Mouse (Mus musculus): Measurements from ENCODE around the gene Zkscan4.
"Not testable (repeated sequence)": the region's sequence is repeated elsewhere in the genome, so short reads cannot be mapped to it uniquely, and the experiment has no call there.

Gene Zkscan4

GRCm38 (mm10) chr13:21478759-21479670, at the start of gene Zkscan4, which contains the start of gene Gm10065:
TSS of gene Zkscan4 (plus strand) at chr13:21478907.
TSS of gene Gm10065 (minus strand) at chr13:21479441.
- TF ChIP-seq GATA4 (IDR thresholded peaks at IDR 0.05; ENCODE audit: insufficient replicate concordance, low read length): not testable (repeated sequence)

GRCm38 (mm10) chr13:21435476-21435875, 43.2 kb upstream of the Zkscan4 start:
- no peak for TF ChIP-seq GATA4 (IDR thresholded peaks at IDR 0.05; ENCODE audit: insufficient replicate concordance, low read length)

DNA sequence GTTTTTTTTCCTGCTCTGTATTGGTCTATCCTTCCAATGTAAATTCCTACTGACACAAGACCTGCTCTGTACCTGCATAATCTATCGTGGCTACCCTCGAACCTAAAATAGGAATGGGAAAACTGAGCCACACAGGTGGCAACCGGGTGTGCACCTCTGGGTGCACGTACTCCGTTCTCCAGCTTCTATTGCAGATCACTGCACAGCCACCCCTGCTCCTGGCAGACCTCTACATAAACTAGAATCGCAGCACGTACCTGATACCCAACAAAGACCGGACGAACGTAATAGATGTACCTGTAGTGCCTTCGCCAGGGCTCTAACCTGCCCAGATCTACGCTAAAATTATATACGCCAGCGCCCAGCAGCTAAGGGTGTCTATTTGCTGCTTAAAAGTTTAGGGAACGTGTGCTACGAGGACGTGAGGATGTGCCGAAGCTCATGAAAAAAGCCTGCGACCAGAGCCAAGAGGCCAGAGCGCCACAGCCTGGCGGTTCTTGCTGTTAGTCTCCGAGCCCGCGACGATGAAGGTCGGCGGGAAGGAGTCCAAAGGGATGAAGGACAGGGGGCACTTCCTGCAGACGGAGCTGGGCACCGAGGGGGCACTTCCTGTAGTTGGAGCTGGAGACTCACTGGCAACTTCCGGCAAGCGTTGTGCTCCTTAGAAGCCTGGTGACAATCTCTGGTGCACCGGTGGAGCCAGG, 38.1 kb upstream of the Zkscan4 start, which contains the start of gene Pgbd1:
TSS of gene Pgbd1 (minus strand) at position 556 of the 704 bp plus-strand sequence.
- no peak for TF ChIP-seq GATA4 (IDR thresholded peaks at IDR 0.05; ENCODE audit: insufficient replicate concordance, low read length)

DNA sequence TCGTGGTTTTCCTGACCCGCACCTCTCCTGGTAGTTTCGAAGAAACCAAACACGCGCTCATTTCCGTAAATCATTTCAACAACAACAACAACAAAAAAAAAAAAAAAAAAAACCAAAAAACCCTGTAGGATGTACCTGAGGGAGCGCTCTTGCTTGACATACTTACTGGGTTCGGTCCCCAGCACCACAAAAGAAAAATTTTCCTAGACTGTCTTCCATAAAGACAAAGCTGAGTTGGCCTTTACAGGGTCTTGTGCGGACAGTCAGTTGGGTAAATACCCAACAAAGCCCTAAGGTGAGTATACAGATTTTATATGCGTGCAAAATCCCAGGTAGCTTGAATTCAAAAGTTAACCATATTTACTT, 37.5 kb upstream of the Zkscan4 start:
- no peak for TF ChIP-seq GATA4 (IDR thresholded peaks at IDR 0.05; ENCODE audit: insufficient replicate concordance, low read length)

DNA sequence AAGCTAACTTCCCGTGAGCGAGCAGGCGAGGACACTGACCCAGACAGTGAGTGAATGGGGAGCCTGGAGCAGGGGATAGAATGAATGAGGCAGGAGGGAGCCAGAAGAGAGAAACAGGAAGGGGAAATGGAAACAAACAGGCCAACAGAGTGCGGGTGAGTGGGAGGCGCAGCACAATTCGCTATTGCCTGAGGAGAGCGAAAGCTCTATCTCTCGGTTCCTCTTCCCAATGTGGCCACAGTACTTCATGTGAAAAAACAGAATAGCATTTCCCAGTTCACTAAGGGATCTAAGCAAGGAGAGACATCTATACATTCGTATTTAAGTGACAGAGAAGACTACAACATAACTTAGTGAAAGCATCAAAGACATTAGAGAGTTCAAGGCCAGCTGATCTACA, 31.9 kb upstream of the Zkscan4 start:
- TF ChIP-seq GATA4 (IDR thresholded peaks at IDR 0.05; ENCODE audit: insufficient replicate concordance, low read length): no peak

GRCm38 (mm10) chr13:21447856-21448614, 30.7 kb upstream of the Zkscan4 start:
- TF ChIP-seq GATA4 (IDR thresholded peaks at IDR 0.05; ENCODE audit: insufficient replicate concordance, low read length): no peak

DNA sequence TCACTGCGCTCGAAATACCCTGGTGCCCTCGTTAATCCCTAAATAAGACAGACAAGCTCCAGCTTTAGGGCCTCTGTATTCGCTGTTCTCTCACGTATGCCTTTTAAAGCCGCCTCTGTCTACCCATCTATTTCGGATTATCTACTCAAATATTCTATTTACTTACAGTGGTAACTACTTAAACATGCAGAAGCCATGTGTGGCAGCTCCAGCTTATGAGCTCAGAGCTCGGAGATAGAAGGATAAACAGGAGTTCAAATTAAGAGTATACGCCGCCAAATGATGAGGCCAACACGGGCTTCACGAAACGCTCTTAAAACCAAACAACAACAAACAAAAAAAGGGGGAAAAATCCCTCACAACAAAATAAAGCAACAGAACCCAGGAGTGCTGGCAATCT, 25.7 kb upstream of the Zkscan4 start:
- no peak for TF ChIP-seq GATA4 (IDR thresholded peaks at IDR 0.05; ENCODE audit: insufficient replicate concordance, low read length)

GRCm38 (mm10) chr13:21453449-21453848, 25.3 kb upstream of the Zkscan4 start, which contains the start of gene Zscan26:
TSS of gene Zscan26 (minus strand) at chr13:21453730.
- TF ChIP-seq GATA4 (IDR thresholded peaks at IDR 0.05; ENCODE audit: insufficient replicate concordance, low read length): no peak

DNA sequence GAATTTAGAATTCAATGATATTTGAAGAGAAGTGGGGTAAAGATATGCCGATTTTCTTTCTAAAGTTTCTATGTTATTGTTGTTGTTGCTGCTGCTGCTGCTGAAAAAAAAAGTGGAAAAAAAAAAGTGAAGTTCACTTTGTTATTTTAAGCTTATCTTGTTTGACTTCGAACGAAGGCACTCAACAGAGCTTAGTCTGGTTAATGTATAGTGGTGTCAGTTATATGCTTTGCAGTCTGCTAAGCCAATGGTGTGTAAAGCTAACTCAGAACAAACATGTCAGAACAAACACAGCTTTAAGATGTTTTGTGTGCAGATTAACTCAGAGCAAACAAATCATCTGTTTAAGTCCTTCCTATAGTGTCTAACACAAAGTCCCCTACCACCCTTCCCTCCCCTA, 24.6 kb upstream of the Zkscan4 start:
- no peak for TF ChIP-seq GATA4 (IDR thresholded peaks at IDR 0.05; ENCODE audit: insufficient replicate concordance, low read length)

DNA sequence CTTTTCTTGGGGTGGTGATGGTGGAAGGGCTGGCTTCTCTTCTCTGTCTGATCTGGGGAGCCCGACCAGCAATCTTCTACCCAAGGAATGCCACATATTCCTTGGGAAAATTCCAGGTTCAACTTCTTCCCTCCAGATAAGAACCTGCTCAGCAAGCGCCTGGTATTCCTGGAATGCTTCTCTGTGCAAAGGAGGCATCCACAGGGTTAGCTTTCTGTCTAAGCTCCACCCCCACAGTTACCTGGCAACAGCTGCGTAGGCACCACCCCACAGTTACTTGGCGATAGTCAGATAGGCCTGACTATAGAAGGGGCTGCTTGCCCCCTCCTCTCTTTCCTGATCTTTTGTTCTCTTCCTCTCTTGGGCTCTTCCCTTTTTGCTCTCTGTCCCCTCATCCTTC, 22.4 kb upstream of the Zkscan4 start:
- no peak for TF ChIP-seq GATA4 (IDR thresholded peaks at IDR 0.05; ENCODE audit: insufficient replicate concordance, low read length)

- no peak for TF ChIP-seq GATA4 (IDR thresholded peaks at IDR 0.05; ENCODE audit: insufficient replicate concordance, low read length)
Measured at GRCm38 (mm10) chr13:21467336-21467735, 11.4 kb upstream of the Zkscan4 start.

DNA sequence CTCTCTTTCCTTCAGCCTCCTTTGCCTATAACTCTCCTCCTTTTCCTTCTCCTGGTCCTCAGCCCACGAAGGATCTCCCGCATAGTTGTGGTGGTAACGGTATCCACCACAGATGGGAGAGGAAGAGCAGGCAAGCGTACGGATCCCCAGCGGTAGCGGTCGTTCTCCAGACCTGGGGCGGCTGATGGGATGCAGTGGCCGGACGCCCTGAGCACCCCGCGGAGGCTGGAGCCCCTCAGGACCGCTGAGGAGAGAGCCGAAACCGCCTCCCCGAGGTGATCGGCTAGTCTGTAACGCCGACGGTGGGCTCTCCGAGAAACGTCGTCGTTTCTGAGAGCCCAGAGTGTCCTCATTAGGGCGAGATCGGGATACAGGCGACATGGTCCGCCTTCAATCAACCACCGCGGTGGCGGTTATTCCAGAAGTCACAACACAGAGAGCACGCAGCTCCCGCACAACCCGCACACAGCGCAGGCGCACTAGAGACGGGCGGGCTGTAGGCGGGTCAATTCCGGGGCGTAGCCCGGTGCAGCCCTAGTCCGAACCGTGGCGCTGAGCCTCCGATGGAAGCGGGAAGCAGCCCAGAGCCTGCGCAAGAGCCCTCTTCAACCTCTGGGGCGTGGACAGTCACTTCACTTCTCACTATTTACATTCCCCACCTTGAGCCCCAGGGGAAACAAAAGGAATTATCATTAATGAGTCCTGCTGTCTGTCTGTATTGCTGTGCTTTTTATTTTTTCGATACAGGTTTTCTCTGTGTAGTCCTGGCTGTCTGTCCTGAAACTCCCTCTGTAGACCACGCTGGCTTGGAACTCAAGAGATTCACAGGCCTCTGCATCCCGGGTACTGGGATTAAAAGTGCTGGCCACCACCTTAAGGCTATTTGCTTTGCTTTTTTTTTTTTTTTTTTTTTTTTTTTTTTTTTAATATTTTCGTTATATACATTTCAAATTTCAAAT, 10.4 kb upstream of the Zkscan4 start, which contains the start of gene Nkapl:
TSS of gene Nkapl (minus strand) at position 449 of the 959 bp plus-strand sequence.
- TF ChIP-seq GATA4 (IDR thresholded peaks at IDR 0.05; ENCODE audit: insufficient replicate concordance, low read length): no peak

DNA sequence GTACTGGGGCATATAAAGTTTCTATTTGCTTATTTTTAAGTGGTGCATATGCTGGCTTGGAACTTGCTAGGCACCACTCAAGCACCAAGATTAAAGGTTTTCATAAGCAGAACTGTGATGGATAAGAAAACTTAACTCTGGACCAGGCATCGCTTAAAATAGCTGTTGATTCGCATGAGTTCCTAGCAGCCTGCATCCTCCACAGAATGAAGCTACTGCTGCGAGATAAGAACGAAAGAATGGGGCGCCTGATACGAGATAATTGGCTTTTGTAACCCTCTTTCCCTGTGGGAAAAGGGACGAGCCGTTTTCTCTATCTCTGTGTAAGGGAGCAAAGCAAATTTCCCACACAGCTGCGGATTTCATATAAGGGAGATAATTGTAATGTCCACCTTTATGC, 9.6 kb upstream of the Zkscan4 start:
- TF ChIP-seq GATA4 (IDR thresholded peaks at IDR 0.05; ENCODE audit: insufficient replicate concordance, low read length): no peak

- no peak for TF ChIP-seq GATA4 (IDR thresholded peaks at IDR 0.05; ENCODE audit: insufficient replicate concordance, low read length)
Measured at GRCm38 (mm10) chr13:21472427-21472826, 6.3 kb upstream of the Zkscan4 start.

Data from liver, adult (tissue).